Mouse (Mus musculus) megakaryocyte, embryonic 14.5 days (primary cell): Measurements from ENCODE around the gene Nptn.

Experiments
- FLI1 ChIP-seq: IDR thresholded peaks from 2 replicates; pipeline ENCODE4 v1.6.1; 2012; ENCODE audit warnings: low read length, inconsistent platforms, mixed read lengths
- GATA1 ChIP-seq: IDR thresholded peaks from 3 replicates; pipeline ENCODE4 v1.6.1; 2012; ENCODE audit warnings: mixed read lengths, low read length, inconsistent platforms, borderline replicate concordance

DNA sequence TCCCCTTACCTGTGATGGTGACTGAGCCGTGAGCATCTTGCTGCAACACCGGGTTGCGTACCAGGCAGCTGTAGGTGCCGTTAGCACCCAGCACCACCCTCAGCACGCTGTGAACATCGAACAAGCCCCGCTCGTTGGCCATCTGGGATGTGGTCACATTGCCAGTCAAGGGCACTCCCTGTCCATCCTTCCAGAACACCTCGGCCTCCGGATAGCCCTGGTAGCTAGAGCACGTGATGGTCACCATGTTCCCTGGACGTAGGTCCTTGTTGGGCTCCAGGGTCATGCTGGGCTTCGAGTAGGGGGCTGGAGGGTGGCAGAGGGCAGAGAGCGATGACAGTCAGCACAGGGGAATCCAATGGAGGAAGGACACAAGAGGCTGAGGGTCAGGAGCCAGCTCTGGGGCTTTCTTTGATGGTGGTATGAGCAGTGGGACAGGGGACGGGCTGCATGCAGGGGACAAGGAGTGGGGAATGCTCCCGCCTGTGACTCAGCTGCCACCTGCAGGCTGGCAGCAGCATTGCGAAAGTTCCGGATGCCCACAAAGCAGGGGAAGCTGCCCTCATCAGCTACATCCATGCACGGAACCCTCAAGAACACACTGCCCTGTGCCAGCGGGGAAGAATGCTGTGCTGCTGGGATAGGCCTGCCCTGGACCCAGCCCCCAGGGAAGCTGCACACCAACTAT lies 46.4 kb upstream of the Nptn start:
- TF ChIP-seq GATA1 (no peak), FLI1 (no peak)
